Mouse (Mus musculus) bone marrow, adult 2 months (tissue): ENCODE data around the gene A130010J15Rik.

ENCODE experiments used
- CTCF ChIP-seq: fragments of 200-500 bp; IDR thresholded peaks from 2 replicates; pipeline ENCODE4 v1.5.1; 2011; ENCODE audit warnings: low read length, control low read depth; ENCODE audit not compliant: control insufficient read depth, insufficient read depth
- POLR2A ChIP-seq: fragments of 200-500 bp; IDR thresholded peaks from 2 replicates; pipeline ENCODE4 v1.6.1; 2011; ENCODE audit warnings: low read depth, mild to moderate bottlenecking, control low read depth, low read length, borderline replicate concordance; ENCODE audit not compliant: control insufficient read depth

DNA sequence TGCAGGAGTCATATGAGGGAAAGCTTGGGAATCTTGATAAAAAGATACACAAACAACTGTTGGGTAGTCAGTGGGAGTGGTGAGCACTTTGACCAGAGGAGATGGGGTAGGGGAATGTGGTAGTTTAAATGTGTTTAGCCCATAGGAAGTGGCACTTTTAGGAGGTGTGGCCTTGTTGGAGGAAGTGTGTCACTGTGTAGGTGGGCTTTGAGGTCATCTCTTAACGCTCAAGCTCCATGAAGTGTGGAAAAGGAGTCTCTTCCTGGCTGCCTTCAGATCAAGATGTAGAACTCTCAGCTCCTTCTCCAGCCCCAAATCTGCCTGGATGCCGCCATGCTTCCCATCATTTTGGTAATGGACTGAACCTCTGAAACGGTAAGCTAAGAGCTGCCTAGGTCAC lies 39.7 kb downstream of the A130010J15Rik start, which contains the start of gene Lamb3:
- TF ChIP-seq CTCF (no peak), POLR2A (no peak)
